Mouse (Mus musculus): Measurements from ENCODE around the gene D730048I06Rik.
"Not testable (repeated sequence)": the region's sequence is repeated elsewhere in the genome, so short reads cannot be mapped to it uniquely, and the experiment has no call there.

The D730048I06Rik gene

DNA sequence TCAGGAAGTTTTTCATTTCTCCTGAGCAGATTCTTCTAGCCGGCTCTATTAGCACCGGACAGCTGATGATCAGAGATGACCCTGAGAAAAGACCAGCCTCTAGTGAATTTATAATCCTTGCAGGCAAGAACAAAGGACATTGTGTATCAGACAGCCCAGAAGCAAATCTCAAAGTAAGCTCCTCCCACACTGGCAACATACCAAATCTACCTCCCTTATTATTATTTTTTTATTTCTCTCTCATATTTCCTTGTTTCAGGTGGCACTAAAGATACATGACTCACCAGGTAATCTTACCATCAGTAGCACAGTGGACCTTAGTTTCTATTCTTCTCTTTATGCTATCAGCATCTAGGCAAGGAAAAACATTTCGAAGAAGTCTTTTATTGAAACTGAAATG, at the start of gene D730048I06Rik, which contains the start of gene Gm27235:
Gene D730048I06Rik, minus strand, starts transcription at position 112 of the 400 bp plus-strand sequence.
Gene Gm27235, minus strand, starts transcription at position 101 of the 400 bp plus-strand sequence.
- DNase-seq (ENCODE audit: low read depth, low spot score), result no peak

DNA sequence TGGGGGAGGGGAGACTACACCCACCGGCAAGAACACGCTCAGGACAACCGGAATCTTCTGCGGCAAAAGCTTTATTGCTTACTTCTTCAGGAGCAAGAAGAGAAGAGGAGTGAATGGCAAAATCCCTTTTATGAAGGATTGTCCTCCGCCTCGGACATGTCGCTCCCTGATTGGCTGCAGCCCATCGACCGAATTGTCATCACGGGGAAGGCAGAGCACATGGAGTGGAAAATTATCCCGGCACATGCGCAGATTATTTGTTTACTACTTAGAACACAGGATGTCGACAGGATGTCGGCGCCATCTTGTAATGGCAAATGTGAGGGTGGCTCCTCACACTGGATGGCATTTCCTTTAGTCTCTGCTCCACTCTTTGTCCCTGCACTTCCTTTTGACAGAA, 28.0 kb upstream of the D730048I06Rik start:
- not testable (repeated sequence) for DNase-seq (ENCODE audit: low read depth, low spot score)

- DNase-seq (ENCODE audit: low read depth, low spot score), result no peak
Observed at GRCm38 (mm10) chr9:35798146-35798545, 8.2 kb upstream of the D730048I06Rik start.

- DNase-seq (ENCODE audit: low read depth, low spot score), result no peak
Observed at GRCm38 (mm10) chr9:35778009-35778408, 11.9 kb downstream of the D730048I06Rik start, which contains the start of gene Gm17727. TSS of gene Gm17727 (minus strand) at chr9:35778109.

- DNase-seq (ENCODE audit: low read depth, low spot score), result no peak
Observed at GRCm38 (mm10) chr9:35756843-35757242, 33.1 kb downstream of the D730048I06Rik start.

DNA sequence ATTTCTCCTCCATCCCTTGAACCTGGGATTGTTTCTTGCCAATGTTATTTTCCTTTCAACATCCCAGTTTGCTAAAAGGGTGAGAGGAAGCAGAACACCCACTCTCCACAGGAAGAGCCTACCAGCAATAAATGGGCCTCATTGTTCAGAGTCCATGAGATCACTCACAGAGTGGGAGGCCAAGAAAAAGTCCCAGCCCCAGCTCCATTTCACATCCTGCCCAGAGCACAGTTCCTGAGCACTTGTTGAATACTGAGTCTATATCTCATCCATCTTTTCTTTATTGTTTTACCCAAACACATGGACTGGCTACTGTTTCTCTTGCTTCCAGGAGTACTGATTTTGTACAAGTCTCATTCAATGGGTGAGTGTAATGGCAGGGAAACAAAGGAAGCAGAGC, 49.2 kb downstream of the D730048I06Rik start, which contains the start of gene Gm17677:
Gene Gm17677, plus strand, starts transcription at position 301 of the 400 bp plus-strand sequence.
- DNase-seq (ENCODE audit: low read depth, low spot score), result no peak

Data from forelimb bud, embryonic 11.5 days (tissue).